Mouse (Mus musculus) thymus, adult 2 months (tissue): ENCODE measurements around the gene Lamc2.

Source experiments
- CTCF ChIP-seq: fragments of 200-500 bp; IDR thresholded peaks from 2 replicates; pipeline ENCODE4 v1.5.1; 2012; ENCODE audit warnings: mild to moderate bottlenecking, control low read depth, low read length, moderate library complexity, borderline replicate concordance; ENCODE audit not compliant: control insufficient read depth, poor library complexity, insufficient read depth; ENCODE audit errors: extremely low read depth
- POLR2A ChIP-seq: fragments of 200-500 bp; IDR thresholded peaks from 2 replicates; pipeline ENCODE4 v1.6.1; 2012; ENCODE audit warnings: mild to moderate bottlenecking, low read length, control low read depth, moderate library complexity; ENCODE audit not compliant: control insufficient read depth, poor library complexity, insufficient read depth; ENCODE audit errors: extremely low read depth

- no peak for TF ChIP-seq POLR2A
- no peak for TF ChIP-seq CTCF
Observed at GRCm38 (mm10) chr1:153215676-153216075, 29.4 kb upstream of the Lamc2 start.
